Comparison of ENCODE assay signal across 8 mouse cellular contexts in the genomic region with DNA sequence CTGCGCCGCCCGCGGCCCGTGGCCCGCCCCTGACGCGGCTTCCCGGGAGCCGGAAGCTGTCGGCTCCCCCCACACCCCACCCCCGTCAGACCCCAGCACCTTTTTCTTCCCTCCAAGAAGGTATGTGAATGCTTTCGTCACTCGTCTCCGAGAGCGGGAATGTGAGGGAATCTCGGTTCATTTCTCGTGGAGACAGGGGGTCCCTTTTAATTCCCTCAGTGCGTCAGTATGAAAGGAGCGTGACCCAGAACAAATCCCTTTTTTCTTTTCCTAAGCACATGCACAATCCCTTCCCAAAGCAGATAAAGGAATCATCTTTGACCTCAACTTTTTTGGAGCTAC. TPM values are rescaled to one million over a fixed set of nuclear protein-coding genes. Genes with fewer than 3 reads are reported as not detected.
DNase-seq lines count a peak whose midpoint lies in the region; ATAC-seq and TF ChIP-seq lines count a peak whose summit lies in the region.

No protein-coding gene starts in this region.

- TF ChIP-seq POLR2A in limb, embryonic 14.5 days (IDR thresholded peaks at IDR 0.05; ENCODE audit: borderline replicate concordance, extremely low read depth, insufficient read depth, insufficient read length): no peak

- DNase-seq in neural tube, embryonic 11.5 days (ENCODE audit: low spot score): no peak
- DNase-seq in neural tube, embryonic 10.5 days (ENCODE audit: extremely low spot score, low spot score): no peak
- no peak for DNase-seq in limb, embryonic 14.5 days (ENCODE audit: low spot score)
- DNase-seq in left cerebral cortex, adult 18-20 months (ENCODE audit: low spot score in 2 of 2): no peak
- no peak for DNase-seq in ovary, adult 18-20 months (ENCODE audit: low spot score)
- DNase-seq in urinary bladder, adult 18-20 months (ENCODE audit: low spot score in 2 of 2): no peak

- H3K9me3 ChIP-seq in neural tube, embryonic 11.5 days (ENCODE audit: control insufficient read depth, low read length): no peaks in the 10 kb centered on the region
- H3K9me3 ChIP-seq in forebrain, embryonic 12.5 days: no peaks in the 10 kb centered on the region
- H3K9me3 ChIP-seq in limb, embryonic 14.5 days (ENCODE audit: control insufficient read depth, low read length): no peaks in the 10 kb centered on the region
- H3K9me3 ChIP-seq in stomach, embryonic 16.5 days (replicated peaks; ENCODE audit: control insufficient read depth, low read length): no peaks in the 10 kb centered on the region

- H3K36me3 ChIP-seq in neural tube, embryonic 11.5 days (ENCODE audit: control insufficient read depth, insufficient read depth, low read length): no peaks in the 10 kb centered on the region
- no peaks in the 10 kb centered on the region for H3K36me3 ChIP-seq in forebrain, embryonic 12.5 days (replicated peaks)
- no peaks in the 10 kb centered on the region for H3K36me3 ChIP-seq in limb, embryonic 14.5 days (ENCODE audit: control insufficient read depth, insufficient read depth, low read length)
- no peaks in the 10 kb centered on the region for H3K36me3 ChIP-seq in stomach, embryonic 16.5 days (ENCODE audit: control insufficient read depth, insufficient read depth, low read length)

- peak overlapping the region; percentile 66 for H3K4me2 ChIP-seq in neural tube, embryonic 11.5 days (ENCODE audit: low read depth)
- peak overlapping the region; percentile 69 for H3K4me2 ChIP-seq in forebrain, embryonic 12.5 days
- H3K4me2 ChIP-seq in limb, embryonic 14.5 days (replicated peaks; ENCODE audit: low read depth, low read length, severe bottlenecking): peak overlapping the region; percentile 54
- H3K4me2 ChIP-seq in stomach, embryonic 16.5 days (ENCODE audit: low read depth, low read length): peak overlapping the region; percentile 74

- H3K27ac ChIP-seq in neural tube, embryonic 11.5 days (ENCODE audit: low read depth, low read length): peak overlapping the region; percentile 97
- peak overlapping the region; percentile 98 for H3K27ac ChIP-seq in forebrain, embryonic 12.5 days
- peak overlapping the region; percentile 98 for H3K27ac ChIP-seq in limb, embryonic 14.5 days (replicated peaks; ENCODE audit: low read depth, low read length)
- H3K27ac ChIP-seq in stomach, embryonic 16.5 days (ENCODE audit: low read length): peak overlapping the region; percentile 97

- peak overlapping the region; percentile 52 for H3K4me3 ChIP-seq in neural tube, embryonic 11.5 days (ENCODE audit: low read depth, low read length)
- peak overlapping the region; percentile 89 for H3K4me3 ChIP-seq in forebrain, embryonic 12.5 days (replicated peaks)
- H3K4me3 ChIP-seq in limb, embryonic 14.5 days (replicated peaks; ENCODE audit: low read length): peak overlapping the region; percentile 80
- H3K4me3 ChIP-seq in stomach, embryonic 16.5 days (replicated peaks; ENCODE audit: low read length): peak overlapping the region; percentile 91

- WGBS in neural tube, embryonic 11.5 days: 0% methylated on average over 15 of the region's 20 CpGs
- under 1% methylated on average over 18 of the region's 20 CpGs for WGBS in forebrain, embryonic 12.5 days
- WGBS in limb, embryonic 14.5 days: 0% methylated on average over 20 of the region's 20 CpGs
- WGBS in stomach, embryonic 16.5 days: 0% methylated on average over 20 of the region's 20 CpGs

- no peaks in the 10 kb centered on the region for H3K27me3 ChIP-seq in neural tube, embryonic 11.5 days (ENCODE audit: control insufficient read depth, insufficient read depth, low read length)
- no peaks in the 10 kb centered on the region for H3K27me3 ChIP-seq in forebrain, embryonic 12.5 days
- H3K27me3 ChIP-seq in limb, embryonic 14.5 days (ENCODE audit: control insufficient read depth, insufficient read depth, low read length): no peaks in the 10 kb centered on the region
- no peaks in the 10 kb centered on the region for H3K27me3 ChIP-seq in stomach, embryonic 16.5 days (ENCODE audit: control insufficient read depth, insufficient read depth, low read length)

- ATAC-seq in neural tube, embryonic 11.5 days (ENCODE audit: insufficient read depth, low FRiP score, low TSS enrichment): no peak; the same call in 1 of the 2 replicates
- ATAC-seq in forebrain, embryonic 12.5 days (ENCODE audit: low FRiP score): no peak
- ATAC-seq in limb, embryonic 14.5 days (ENCODE audit: low FRiP score, low read depth): no peak
- ATAC-seq in stomach, embryonic 16.5 days (ENCODE audit: insufficient read depth, low FRiP score): no peak

- H3K4me1 ChIP-seq in neural tube, embryonic 11.5 days (ENCODE audit: control insufficient read depth, insufficient read depth, low read length): no peaks in the 10 kb centered on the region
- peaks cover 11% of the 10 kb centered on the region for H3K4me1 ChIP-seq in forebrain, embryonic 12.5 days
- H3K4me1 ChIP-seq in limb, embryonic 14.5 days (ENCODE audit: control insufficient read depth, insufficient read depth, low read length): 0 out of 2 replicates have a peak, but pooled peaks cover 3% of the 10 kb centered on the region
- 0 out of 2 replicates have a peak, but pooled peaks cover 4% of the 10 kb centered on the region for H3K4me1 ChIP-seq in stomach, embryonic 16.5 days (ENCODE audit: control insufficient read depth, insufficient read depth, low read length)

- peak overlapping the region; percentile 98 for H3K9ac ChIP-seq in neural tube, embryonic 11.5 days (ENCODE audit: low read length)
- peak overlapping the region; percentile 98 for H3K9ac ChIP-seq in forebrain, embryonic 12.5 days
- H3K9ac ChIP-seq in limb, embryonic 14.5 days (ENCODE audit: low read depth, low read length, severe bottlenecking): peak overlapping the region; percentile 99
- H3K9ac ChIP-seq in stomach, embryonic 16.5 days (ENCODE audit: low read length): peak overlapping the region; percentile 100

RNA-seq across cellular contexts. Expression of a gene that starts 0.2 kb away (rescaled TPM):
- polyA plus RNA-seq in neural tube, embryonic 11.5 days (2014; fragmentation: Nextera tagmentation; extraction: Ambion mirVana): 3.6 and 3.8 TPM in 2 replicates
- 5.4 and 5.9 TPM in 2 replicates for polyA plus RNA-seq in forebrain, embryonic 12.5 days (2016; fragmentation: Nextera tagmentation; extraction: Ambion mirVana)
- 8.2 and 9.6 TPM in 2 replicates for polyA plus RNA-seq in limb, embryonic 14.5 days (2012; rRNA removed)
- 5.8 and 6.0 TPM in 2 replicates for polyA plus RNA-seq in limb, embryonic 14.5 days (2014; fragmentation: Nextera tagmentation; extraction: Ambion mirVana)
- polyA plus RNA-seq in stomach, embryonic 16.5 days (2015; fragmentation: Nextera tagmentation; extraction: Ambion mirVana): 2.3 and 2.5 TPM in 2 replicates
- 10 to 100 TPM; 72.4 to 73.0 TPM for total RNA-seq in left cerebral cortex, adult 18-20 months (2021)

RNA-seq across cellular contexts. Expression of a gene that starts 52.6 kb away (rescaled TPM):
- 235 and 243 TPM in 2 replicates for polyA plus RNA-seq in neural tube, embryonic 11.5 days (2014; fragmentation: Nextera tagmentation; extraction: Ambion mirVana)
- 254 and 266 TPM in 2 replicates for polyA plus RNA-seq in forebrain, embryonic 12.5 days (2016; fragmentation: Nextera tagmentation; extraction: Ambion mirVana)
- 73.8 and 99.9 TPM in 2 replicates for polyA plus RNA-seq in limb, embryonic 14.5 days (2012; rRNA removed)
- 167 and 179 TPM in 2 replicates for polyA plus RNA-seq in limb, embryonic 14.5 days (2014; fragmentation: Nextera tagmentation; extraction: Ambion mirVana)
- polyA plus RNA-seq in stomach, embryonic 16.5 days (2015; fragmentation: Nextera tagmentation; extraction: Ambion mirVana): 109 and 130 TPM in 2 replicates
- 10 to 100 TPM; 85.6 to 91.5 TPM for total RNA-seq in left cerebral cortex, adult 18-20 months (2021)

RNA-seq across cellular contexts. Expression of a gene that starts 53.6 kb away (rescaled TPM):
- 104 and 105 TPM in 2 replicates for polyA plus RNA-seq in neural tube, embryonic 11.5 days (2014; fragmentation: Nextera tagmentation; extraction: Ambion mirVana)
- polyA plus RNA-seq in forebrain, embryonic 12.5 days (2016; fragmentation: Nextera tagmentation; extraction: Ambion mirVana): 96.1 and 96.6 TPM in 2 replicates
- polyA plus RNA-seq in limb, embryonic 14.5 days (2012; rRNA removed): 65.2 and 76.3 TPM in 2 replicates
- polyA plus RNA-seq in limb, embryonic 14.5 days (2014; fragmentation: Nextera tagmentation; extraction: Ambion mirVana): 105 and 116 TPM in 2 replicates
- polyA plus RNA-seq in stomach, embryonic 16.5 days (2015; fragmentation: Nextera tagmentation; extraction: Ambion mirVana): 92.4 and 104 TPM in 2 replicates
- 10 to 100 TPM; 39.6 to 44.2 TPM for total RNA-seq in left cerebral cortex, adult 18-20 months (2021)
